ENCODE assay signal across 8 mouse cellular contexts in genomic region chr8:111032916-111033315, GRCm38 (mm10). TPM values are rescaled to one million over a fixed set of nuclear protein-coding genes. Genes with fewer than 3 reads are reported as not detected.
DNase-seq lines count a peak whose midpoint lies in the region; ATAC-seq and TF ChIP-seq lines count a peak whose summit lies in the region.

Gene Aars (plus strand): TSS chr8:111033144.

- H3K27ac ChIP-seq in lung, embryonic 16.5 days (ENCODE audit: low read length) = peak within 1 kb of the TSS; percentile 60
- peak within 1 kb of the TSS; percentile 94 for H3K27ac ChIP-seq in embryonic facial prominence, embryonic 10.5 days (replicated peaks)
- peak within 1 kb of the TSS; percentile 67 for H3K27ac ChIP-seq in heart, embryonic 12.5 days (ENCODE audit: poor library complexity, severe bottlenecking)
- peak within 1 kb of the TSS; percentile 90 for H3K27ac ChIP-seq in midbrain, postnatal 0 days (ENCODE audit: low read depth, low read length)

- peak within 1 kb of the TSS; percentile 67 for H3K9ac ChIP-seq in lung, embryonic 16.5 days (ENCODE audit: low read length)
- H3K9ac ChIP-seq in heart, embryonic 12.5 days = peak within 1 kb of the TSS; percentile 75
- peak within 1 kb of the TSS; percentile 86 for H3K9ac ChIP-seq in midbrain, postnatal 0 days (replicated peaks; ENCODE audit: low read length, poor library complexity, severe bottlenecking)

- H3K9me3 ChIP-seq in lung, embryonic 16.5 days (ENCODE audit: control insufficient read depth, low read length) = no peaks in the 10 kb centered on the region
- H3K9me3 ChIP-seq in embryonic facial prominence, embryonic 10.5 days = no peaks in the 10 kb centered on the region
- H3K9me3 ChIP-seq in heart, embryonic 12.5 days (replicated peaks) = no peaks in the 10 kb centered on the region
- no peaks in the 10 kb centered on the region for H3K9me3 ChIP-seq in midbrain, postnatal 0 days (ENCODE audit: low read length)

- no peak for ATAC-seq in lung, embryonic 16.5 days (ENCODE audit: low read depth)
- ATAC-seq in heart, embryonic 12.5 days (ENCODE audit: insufficient number of reproducible peaks, low FRiP score) = no peak
- ATAC-seq in midbrain, postnatal 0 days (ENCODE audit: low FRiP score) = no peak

- H3K4me2 ChIP-seq in lung, embryonic 16.5 days (ENCODE audit: low read depth, low read length) = peak within 1 kb of the TSS; percentile 52
- H3K4me2 ChIP-seq in heart, embryonic 12.5 days = peak within 1 kb of the TSS; percentile 69
- H3K4me2 ChIP-seq in midbrain, postnatal 0 days (ENCODE audit: low read depth, low read length, poor library complexity, severe bottlenecking) = peak within 1 kb of the TSS; percentile 64

- 92% methylated on average over 7 of the region's 7 CpGs for WGBS in lung, embryonic 16.5 days
- 93% methylated on average over 7 of the region's 7 CpGs for WGBS in embryonic facial prominence, embryonic 10.5 days
- 90% methylated on average over 7 of the region's 7 CpGs for WGBS in heart, embryonic 12.5 days
- WGBS in midbrain, postnatal 0 days = 97% methylated on average over 7 of the region's 7 CpGs

- H3K4me3 ChIP-seq in lung, embryonic 16.5 days (ENCODE audit: low read length) = peak within 1 kb of the TSS; percentile 61
- H3K4me3 ChIP-seq in embryonic facial prominence, embryonic 10.5 days = peak within 1 kb of the TSS; percentile 79
- H3K4me3 ChIP-seq in heart, embryonic 12.5 days = peak within 1 kb of the TSS; percentile 76
- H3K4me3 ChIP-seq in midbrain, postnatal 0 days (ENCODE audit: low read depth, low read length) = peak within 1 kb of the TSS; percentile 71

- H3K4me1 ChIP-seq in lung, embryonic 16.5 days (replicated peaks; ENCODE audit: control insufficient read depth, insufficient read depth, low read length) = peaks cover 14% of the 10 kb centered on the region
- peaks cover 22% of the 10 kb centered on the region for H3K4me1 ChIP-seq in embryonic facial prominence, embryonic 10.5 days
- peaks cover 13% of the 10 kb centered on the region for H3K4me1 ChIP-seq in heart, embryonic 12.5 days (replicated peaks)
- H3K4me1 ChIP-seq in midbrain, postnatal 0 days (ENCODE audit: insufficient read depth, low read length) = no peaks in the 10 kb centered on the region

- no peak for TF ChIP-seq CTCF in midbrain, postnatal 0 days (IDR thresholded peaks at IDR 0.05)

- H3K27me3 ChIP-seq in lung, embryonic 16.5 days (ENCODE audit: control insufficient read depth, insufficient read depth, low read depth, low read length) = no peaks in the 10 kb centered on the region; the same call in 1 of the 2 replicates
- H3K27me3 ChIP-seq in embryonic facial prominence, embryonic 10.5 days (replicated peaks; ENCODE audit: low read depth, poor library complexity, severe bottlenecking) = peaks cover 14% of the 10 kb centered on the region
- peaks cover 10% of the 10 kb centered on the region for H3K27me3 ChIP-seq in heart, embryonic 12.5 days (replicated peaks)
- H3K27me3 ChIP-seq in midbrain, postnatal 0 days (ENCODE audit: insufficient read depth, low read length) = 0 out of 2 replicates have a peak, but pooled peaks cover 7% of the 10 kb centered on the region

- no peak for DNase-seq in lung, postnatal 36 days
- no peak for DNase-seq in embryonic facial prominence, embryonic 10.5 days (ENCODE audit: low spot score)
- DNase-seq in left cerebral cortex, adult 8-10 months (ENCODE audit: low spot score in 2 of 2) = no peak
- no peak for DNase-seq in midbrain, postnatal 0 days (ENCODE audit: low spot score)
- no peak for DNase-seq in ovary, postnatal 14 days (ENCODE audit: low spot score)
- no peak for DNase-seq in kidney, postnatal 25 days

- peaks cover 8% of the 10 kb centered on the region for H3K36me3 ChIP-seq in lung, embryonic 16.5 days (ENCODE audit: control insufficient read depth, insufficient read depth, low read length)
- peaks cover 28% of the 10 kb centered on the region for H3K36me3 ChIP-seq in embryonic facial prominence, embryonic 10.5 days (replicated peaks)
- H3K36me3 ChIP-seq in heart, embryonic 12.5 days = peaks cover 16% of the 10 kb centered on the region
- H3K36me3 ChIP-seq in midbrain, postnatal 0 days (ENCODE audit: insufficient read depth, low read length) = peaks cover 4% of the 10 kb centered on the region; the same call in 1 of the 2 replicates

RNA-seq across cellular contexts. Expression of gene Aars, which starts in this region (rescaled TPM):
- 47.2 and 50.9 TPM in 2 replicates for polyA plus RNA-seq in lung, embryonic 16.5 days (2015; fragmentation: Nextera tagmentation; extraction: Ambion mirVana)
- polyA plus RNA-seq in embryonic facial prominence, embryonic 10.5 days (2016; fragmentation: Nextera tagmentation; extraction: Ambion mirVana) = 71.3 and 78.1 TPM in 2 replicates
- 49.3 and 52.3 TPM in 2 replicates for polyA plus RNA-seq in heart, embryonic 12.5 days (2016; fragmentation: Nextera tagmentation; extraction: Ambion mirVana)
- total RNA-seq in left cerebral cortex, adult 8-10 months (2022) = 100 to 1,000 TPM in 1 of 4 experiments, 10 to 100 TPM in 3; 82.5 to 110 (median 95.8) TPM
- total RNA-seq in midbrain, postnatal 0 days (2014; rRNA removed) = 110 and 111 TPM in 2 replicates
- 86.8 and 91.9 TPM in 2 replicates for polyA plus RNA-seq in midbrain, postnatal 0 days (2015; fragmentation: Nextera tagmentation; extraction: Ambion mirVana)
